Mouse (Mus musculus): ENCODE measurements around the gene Kmt2e.

GRCm38 (mm10) chr5:23401999-23402398 lies 32.2 kb upstream of the Kmt2e start:
- no peak for TF ChIP-seq POLR2A (IDR thresholded peaks at IDR 0.05; ENCODE audit: control insufficient read depth, low read depth, low read length)
- TF ChIP-seq CTCF (IDR thresholded peaks at IDR 0.05; ENCODE audit: control insufficient read depth, insufficient read depth, insufficient replicate concordance, low read depth, low read length): no peak
